Mouse (Mus musculus): ENCODE measurements at regions not wholly inside any gene's neighbourhood (a gene's known extent, or its start where the extent isn't known, plus 50 kb on each side); places are given as distances from the start of the nearest gene placed in this dataset.

GRCm38 (mm10) chr11:114216493-114216892 lies 149.6 kb upstream of the Sdk2 start:
- TF ChIP-seq POLR2A (IDR thresholded peaks at IDR 0.05; ENCODE audit: borderline replicate concordance, control insufficient read depth, low read depth, low read length) (no peak), CTCF (IDR thresholded peaks at IDR 0.05; ENCODE audit: control insufficient read depth, insufficient read depth, low read length) (no peak)
